Mouse (Mus musculus) kidney, adult 2 months (tissue): ENCODE measurements around the gene Tomm40. TPM values are rescaled to one million over a fixed set of nuclear protein-coding genes. Genes with fewer than 3 reads are reported as not detected.

ENCODE experiments used
- DNase-seq: peaks from one replicate; pipeline ENCODE4 v3.0.0; 2021
- H3K27ac ChIP-seq: fragments of 200-500 bp; 2 replicates; pipeline ENCODE4 v1.5.1; 2012; ENCODE audit warnings: low read depth, low read length, control low read depth, inconsistent platforms; ENCODE audit not compliant: insufficient read depth
- H3K27me3 ChIP-seq: fragments of 200-500 bp; replicated peaks from 2 replicates; pipeline ENCODE4 v1.6.1; 2012; ENCODE audit warnings: mild to moderate bottlenecking, moderate library complexity, low read length, inconsistent platforms; ENCODE audit not compliant: control insufficient read depth, insufficient read depth
- H3K36me3 ChIP-seq: fragments of 200-500 bp; 2 replicates; pipeline ENCODE4 v1.6.1; 2012; ENCODE audit warnings: mild to moderate bottlenecking, moderate library complexity, low read length, inconsistent platforms; ENCODE audit not compliant: control insufficient read depth, insufficient read depth
- H3K4me1 ChIP-seq: fragments of 200-500 bp; 2 replicates; pipeline ENCODE4 v1.6.1; 2011; ENCODE audit warnings: low read length; ENCODE audit not compliant: control insufficient read depth, insufficient read depth
- H3K4me3 ChIP-seq: fragments of 200-500 bp; 2 replicates; pipeline ENCODE4 v1.5.1; 2011; ENCODE audit warnings: mild to moderate bottlenecking, low read depth, low read length, control low read depth; ENCODE audit not compliant: insufficient read depth
- CTCF ChIP-seq: fragments of 200-500 bp; conservative IDR thresholded peaks from 2 replicates; pipeline ENCODE4 v1.5.1; 2011; ENCODE audit warnings: low read depth, mild to moderate bottlenecking, control low read depth, low read length, moderate library complexity, mixed read lengths; ENCODE audit not compliant: insufficient read depth, insufficient read length
- POLR2A ChIP-seq: fragments of 200-500 bp; IDR thresholded peaks from one replicate; pipeline ENCODE4 v1.6.1; 2011; ENCODE audit warnings: low read depth, low read length, control low read depth
- WGBS: fragments of 180-500 bp; shearing (Covaris S2); methylation state at CpG from one replicate; pipeline ENCODE4 v1.1.7; 2018; 5-methylcytosine and 5-hydroxymethylcytosine counted together
- polyA plus RNA-seq: library from polyadenylated mRNA; depleted of rRNA; stranded (reverse); fragments of >200 nt; gene quantifications from 2 replicates; pipeline ENCODE4 v1.2.3, GENCODE M21; 2012

The Tomm40 gene
- polyA plus RNA-seq, 1 experiment = 83.9 TPM

- DNase-seq = no peak
- H3K27me3 ChIP-seq = no peaks in the 10 kb centered on the region
- H3K4me1 ChIP-seq = no peaks in the 10 kb centered on the region; the same call in 1 of the 2 replicates
- H3K36me3 ChIP-seq = no peaks in the 10 kb centered on the region
- TF ChIP-seq POLR2A (no peak), CTCF (no peak)
- H3K4me3 ChIP-seq = no peak overlapping the region
- WGBS = 85% methylated on average over 4 of the region's 4 CpGs
- H3K27ac ChIP-seq = no peak overlapping the region
Observed at GRCm38 (mm10) chr7:19717346-19717745, 2.1 kb upstream of the Tomm40 start.

- TF ChIP-seq POLR2A = no peak
- TF ChIP-seq CTCF = no peak
- Histone ChIP-seq H3K4me1 (no peaks in the 10 kb centered on the region; the same call in 1 of the 2 replicates), H3K36me3 (no peaks in the 10 kb centered on the region), H3K27ac (no peak overlapping the region), H3K4me3 (no peak overlapping the region), H3K27me3 (no peaks in the 10 kb centered on the region)
- WGBS = 85% methylated on average over 2 of the region's 2 CpGs
- DNase-seq = no peak
Observed at GRCm38 (mm10) chr7:19716822-19717221, 1.6 kb upstream of the Tomm40 start.

DNA sequence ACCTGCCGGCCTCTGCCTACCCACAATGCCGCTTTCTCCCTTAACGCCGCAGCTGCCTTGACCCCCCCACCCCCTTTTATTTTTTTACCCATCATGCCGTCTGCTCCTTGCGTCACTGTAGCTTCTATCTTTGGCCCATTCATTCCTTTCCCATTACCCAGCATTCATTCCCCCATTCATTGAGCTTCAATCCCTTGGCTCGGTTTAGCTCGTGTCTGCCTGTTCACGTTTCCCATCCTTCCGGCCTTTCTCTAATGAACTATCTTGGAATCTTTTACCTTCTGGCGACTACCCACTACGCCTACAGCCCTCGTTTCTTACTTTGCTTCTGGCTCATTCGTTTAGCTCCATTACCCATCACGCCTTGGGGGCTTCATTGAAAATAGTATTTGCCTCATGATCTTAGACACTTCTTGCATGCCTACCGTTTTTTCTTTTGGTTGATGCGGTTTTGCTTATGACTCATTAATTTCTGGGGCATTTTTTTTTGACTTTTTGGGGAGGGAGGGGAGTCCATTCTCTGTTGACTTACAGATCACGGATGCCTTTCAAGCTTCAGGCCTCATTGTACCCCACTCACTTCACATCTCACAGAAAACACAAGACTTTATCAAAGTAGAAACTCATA lies 931 bp upstream of the Tomm40 start:
- peak overlapping the region; percentile 46 for H3K4me3 ChIP-seq
- H3K27me3 ChIP-seq = no peaks in the 10 kb centered on the region
- DNase-seq = no peak
- peak overlapping the region; percentile 79 for H3K27ac ChIP-seq
- no peaks in the 10 kb centered on the region; the same call in 1 of the 2 replicates for H3K4me1 ChIP-seq
- H3K36me3 ChIP-seq = no peaks in the 10 kb centered on the region
- TF ChIP-seq CTCF = no peak
- TF ChIP-seq POLR2A = no peak
- WGBS = 5% methylated on average over 18 of the region's 18 CpGs

GRCm38 (mm10) chr7:19714836-19715235 lies 402 bp downstream of the Tomm40 start:
- TF ChIP-seq CTCF (no peak), POLR2A (no peak)
- Histone ChIP-seq H3K36me3 (no peaks in the 10 kb centered on the region; the same call in 1 of the 2 replicates), H3K27me3 (no peaks in the 10 kb centered on the region), H3K4me1 (no peaks in the 10 kb centered on the region; the same call in 1 of the 2 replicates), H3K4me3 (peak overlapping the region; percentile 96), H3K27ac (peak overlapping the region; percentile 83)
- under 1% methylated on average over 36 of the region's 39 CpGs for WGBS
- DNase-seq = no peak

GRCm38 (mm10) chr7:19713598-19713997 lies 1.6 kb downstream of the Tomm40 start:
- no peaks in the 10 kb centered on the region for H3K27me3 ChIP-seq
- TF ChIP-seq POLR2A = no peak
- no peak overlapping the region for H3K4me3 ChIP-seq
- no peaks in the 10 kb centered on the region; the same call in 1 of the 2 replicates for H3K4me1 ChIP-seq
- no peak for DNase-seq
- no peak overlapping the region for H3K27ac ChIP-seq
- H3K36me3 ChIP-seq = no peaks in the 10 kb centered on the region; the same call in 1 of the 2 replicates
- WGBS = 86% methylated on average over 9 of the region's 9 CpGs

DNA sequence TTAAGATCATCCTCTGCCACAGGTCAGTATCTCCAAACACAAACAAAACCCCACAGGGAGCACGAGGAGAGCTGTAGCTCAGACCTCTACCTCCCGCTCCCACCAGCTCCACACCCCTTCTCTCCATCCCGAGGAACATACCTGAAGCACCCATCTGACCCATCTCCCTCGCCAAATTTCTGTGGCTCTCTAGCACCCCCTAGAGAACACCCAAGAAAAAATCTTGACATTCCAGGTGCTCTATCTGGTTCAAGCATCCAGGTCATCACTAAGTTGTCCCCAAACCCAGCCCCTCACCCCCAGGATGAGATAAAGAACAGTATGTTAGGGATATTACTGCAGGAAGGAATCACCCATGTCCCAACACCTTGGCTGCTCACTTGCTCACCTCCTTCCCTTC lies 2.0 kb downstream of the Tomm40 start:
- peak; percentile 38 for DNase-seq
- Histone ChIP-seq H3K4me1 (no peaks in the 10 kb centered on the region; the same call in 1 of the 2 replicates), H3K27ac (no peak overlapping the region), H3K27me3 (no peaks in the 10 kb centered on the region), H3K4me3 (no peak overlapping the region), H3K36me3 (no peaks in the 10 kb centered on the region; the same call in 1 of the 2 replicates)
- TF ChIP-seq POLR2A = no peak
- peak; percentile 51 for TF ChIP-seq CTCF
- WGBS = 37% methylated on average over 4 of the region's 4 CpGs

- Histone ChIP-seq H3K36me3 (no peaks in the 10 kb centered on the region; the same call in 1 of the 2 replicates), H3K4me3 (no peak overlapping the region), H3K4me1 (no peaks in the 10 kb centered on the region; the same call in 1 of the 2 replicates), H3K27ac (no peak overlapping the region), H3K27me3 (no peaks in the 10 kb centered on the region)
- no peak for TF ChIP-seq POLR2A
- TF ChIP-seq CTCF = 0 out of 2 replicates have a peak, but pooled peaks have one; percentile 24
- peak; percentile 40 for DNase-seq
- WGBS = 52% methylated on average over 4 of the region's 4 CpGs
Observed at GRCm38 (mm10) chr7:19712414-19712813, 2.8 kb downstream of the Tomm40 start.
